Mouse (Mus musculus) thymus, postnatal 14 days (tissue): Measurements from ENCODE around the gene Smurf2.
"Not testable (repeated sequence)": the region's sequence is repeated elsewhere in the genome, so short reads cannot be mapped to it uniquely, and the experiment has no call there.

ENCODE experiments used
- DNase-seq: peaks from one replicate; pipeline ENCODE4 v3.0.0; 2021

The Smurf2 gene

GRCm38 (mm10) chr11:106807442-106807841, 113.1 kb downstream of the Smurf2 start:
- DNase-seq = not testable (repeated sequence)

GRCm38 (mm10) chr11:106802069-106802627, 118.4 kb downstream of the Smurf2 start:
- no peak for DNase-seq

- no peak for DNase-seq
These were observed 124.8 kb downstream of the Smurf2 start for GRCm38 (mm10) chr11:106795679-106796078.

- DNase-seq = peak; percentile 17
These were observed 126.7 kb downstream of the Smurf2 start for GRCm38 (mm10) chr11:106793846-106794245.

- DNase-seq = no peak
These were observed 130.9 kb downstream of the Smurf2 start for GRCm38 (mm10) chr11:106789649-106790048.

- peak; percentile 99 for DNase-seq
These were observed 131.6 kb downstream of the Smurf2 start, which contains the start of the genes Ddx5 and Cep95 for GRCm38 (mm10) chr11:106788775-106789459. Gene Ddx5 (minus strand): TSS chr11:106789185. Gene Cep95 (plus strand): TSS chr11:106789252.

- DNase-seq = peak; percentile 100
These were observed 132.3 kb downstream of the Smurf2 start for GRCm38 (mm10) chr11:106788026-106788774.

- DNase-seq = peak; percentile 93
These were observed 133.1 kb downstream of the Smurf2 start for GRCm38 (mm10) chr11:106787131-106788025.

GRCm38 (mm10) chr11:106785043-106785442, 135.5 kb downstream of the Smurf2 start:
- DNase-seq = no peak

- no peak for DNase-seq
These were observed 136.0 kb downstream of the Smurf2 start for GRCm38 (mm10) chr11:106784476-106784875.

- DNase-seq = no peak
These were observed 137.4 kb downstream of the Smurf2 start for GRCm38 (mm10) chr11:106782841-106783764.

GRCm38 (mm10) chr11:106782271-106782670, 138.2 kb downstream of the Smurf2 start:
- DNase-seq = not testable (repeated sequence)

GRCm38 (mm10) chr11:106780590-106781220, 139.8 kb downstream of the Smurf2 start:
- no peak for DNase-seq

- DNase-seq = no peak
These were observed 140.5 kb downstream of the Smurf2 start for GRCm38 (mm10) chr11:106780089-106780425.

GRCm38 (mm10) chr11:106779388-106780088, 141.0 kb downstream of the Smurf2 start, which contains the start of gene Polg2:
Gene Polg2 (minus strand): TSS chr11:106779537.
- DNase-seq = peak; percentile 94

GRCm38 (mm10) chr11:106778589-106779387, 141.7 kb downstream of the Smurf2 start:
- DNase-seq = no peak

GRCm38 (mm10) chr11:106778132-106778531, 142.4 kb downstream of the Smurf2 start:
- DNase-seq = no peak

GRCm38 (mm10) chr11:106777395-106777794, 143.1 kb downstream of the Smurf2 start:
- no peak for DNase-seq

- no peak for DNase-seq
These were observed 143.6 kb downstream of the Smurf2 start for GRCm38 (mm10) chr11:106776960-106777359.

GRCm38 (mm10) chr11:106773061-106773460, 147.5 kb downstream of the Smurf2 start:
- no peak for DNase-seq
